Mouse (Mus musculus) heart, adult 2 months (tissue): ENCODE data around the gene Fam20b.

ENCODE experiments used
- CTCF ChIP-seq: fragments of 200-600 bp; IDR thresholded peaks from 2 replicates; pipeline ENCODE4 v1.8.1; 2022; ENCODE audit warnings: antibody characterized with exemption, mild to moderate bottlenecking, moderate library complexity
- EP300 ChIP-seq: fragments of 200-500 bp; IDR thresholded peaks from 2 replicates; pipeline ENCODE4 v1.6.1; 2011; ENCODE audit warnings: low read depth, low read length, control low read depth; ENCODE audit not compliant: insufficient read depth
- POLR2A ChIP-seq: fragments of 200-500 bp; IDR thresholded peaks from 2 replicates; pipeline ENCODE4 v1.6.1; 2011; ENCODE audit warnings: mild to moderate bottlenecking, low read depth, low read length, control low read depth; ENCODE audit not compliant: insufficient read depth

DNA sequence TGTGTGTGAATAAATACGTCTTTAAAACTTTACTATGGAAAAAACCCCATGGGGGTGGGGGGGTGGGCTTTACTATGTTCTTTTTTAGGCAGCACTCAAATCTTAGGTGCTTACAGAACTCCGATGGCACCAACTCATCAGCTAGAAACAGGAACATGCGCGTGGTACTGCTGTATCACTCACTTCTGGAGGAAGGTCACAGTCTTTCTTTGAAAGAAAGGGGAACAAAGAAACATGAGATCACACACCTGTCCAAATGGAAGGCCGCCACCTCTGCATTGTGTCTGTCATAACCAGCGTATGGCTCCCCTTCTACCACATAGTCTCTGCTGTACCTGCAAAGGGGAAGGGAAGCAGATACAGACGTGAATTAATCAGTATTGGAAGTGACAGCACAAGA lies 16.7 kb downstream of the Fam20b start:
- no peak for TF ChIP-seq CTCF
- no peak for TF ChIP-seq EP300
- no peak for TF ChIP-seq POLR2A
